Mouse (Mus musculus) kidney, adult 2 months (tissue): ENCODE results near the gene Hmgn2.

Source experiments
- CTCF ChIP-seq: fragments of 200-500 bp; conservative IDR thresholded peaks from 2 replicates; pipeline ENCODE4 v1.5.1; 2011; ENCODE audit warnings: low read depth, mild to moderate bottlenecking, control low read depth, low read length, moderate library complexity, mixed read lengths; ENCODE audit not compliant: insufficient read depth, insufficient read length
- POLR2A ChIP-seq: fragments of 200-500 bp; IDR thresholded peaks from one replicate; pipeline ENCODE4 v1.6.1; 2011; ENCODE audit warnings: low read depth, low read length, control low read depth

- TF ChIP-seq CTCF (no peak), POLR2A (no peak)
Measured at GRCm38 (mm10) chr4:133942679-133943078, 25.8 kb downstream of the Hmgn2 start.
